Mouse (Mus musculus) intestine, embryonic 14.5 days (tissue): ENCODE results near the gene Nox4. TPM values are rescaled to one million over a fixed set of nuclear protein-coding genes. Genes with fewer than 3 reads are reported as not detected.
"Not testable (repeated sequence)": the region's sequence is repeated elsewhere in the genome, so short reads cannot be mapped to it uniquely, and the experiment has no call there.

Source experiments
- ATAC-seq: fragments of 200-750 bp; cut with Nextera tagmentation; replicated peaks from 2 replicates; pipeline ENCODE4 v1.8.0; 2017; ENCODE audit warnings: low read depth, moderate number of reproducible peaks, moderate TSS enrichment, moderate library complexity; ENCODE audit not compliant: low FRiP score, low TSS enrichment
- DNase-seq: peaks from one replicate; pipeline ENCODE4 v3.0.0-alpha.2; 2018; ENCODE audit warnings: low spot score
- H3K27ac ChIP-seq: fragments of 300-500 bp; sonication (generic); 2 replicates; pipeline ENCODE4 v1.5.1; 2014; ENCODE audit warnings: low read depth, mild to moderate bottlenecking, control low read depth
- H3K27me3 ChIP-seq: fragments of 300-500 bp; sonication (generic); replicated peaks from 2 replicates; pipeline ENCODE4 v1.6.1; 2014; ENCODE audit warnings: low read length, control low read depth; ENCODE audit not compliant: control insufficient read depth, insufficient read depth
- H3K36me3 ChIP-seq: fragments of 300-500 bp; sonication (generic); 2 replicates; pipeline ENCODE4 v1.6.1; 2014; ENCODE audit warnings: low read length, control low read depth; ENCODE audit not compliant: control insufficient read depth, insufficient read depth
- H3K4me1 ChIP-seq: fragments of 300-500 bp; sonication (generic); replicated peaks from 2 replicates; pipeline ENCODE4 v1.6.1; 2014; ENCODE audit warnings: low read length, control low read depth, mixed read lengths; ENCODE audit not compliant: control insufficient read depth, insufficient read depth
- H3K4me2 ChIP-seq: fragments of 300-500 bp; sonication (generic); 2 replicates; pipeline ENCODE4 v1.6.1; 2014; ENCODE audit warnings: low read length
- H3K4me3 ChIP-seq: fragments of 300-500 bp; sonication (generic); 2 replicates; pipeline ENCODE4 v1.5.1; 2014; ENCODE audit warnings: low read depth, low read length, control low read depth, mixed read lengths
- H3K9ac ChIP-seq: fragments of 300-500 bp; sonication (generic); 2 replicates; pipeline ENCODE4 v1.6.1; 2014; ENCODE audit warnings: mild to moderate bottlenecking, low read length
- H3K9me3 ChIP-seq: fragments of 300-500 bp; sonication (generic); 2 replicates; pipeline ENCODE4 v1.6.1; 2016; ENCODE audit warnings: low read length, control low read depth; ENCODE audit not compliant: control insufficient read depth
- WGBS: fragments of 180-500 bp; shearing (Covaris S2); extraction: QIAGEN DNeasy Blood & Tissue Kit; methylation state at CpG from one replicate; pipeline ENCODE4 v1.1.7; 2014; 5-methylcytosine and 5-hydroxymethylcytosine counted together
- polyA plus RNA-seq: library from polyadenylated mRNA; unstranded; fragments of >200 nt; fragmentation: Nextera tagmentation; extraction: Ambion mirVana; gene quantifications from 2 replicates; pipeline ENCODE4 v1.2.1, GENCODE M21; 2014

Gene Nox4
- polyA plus RNA-seq, 1 experiment from 2014 or later, result 4.8 TPM

DNA sequence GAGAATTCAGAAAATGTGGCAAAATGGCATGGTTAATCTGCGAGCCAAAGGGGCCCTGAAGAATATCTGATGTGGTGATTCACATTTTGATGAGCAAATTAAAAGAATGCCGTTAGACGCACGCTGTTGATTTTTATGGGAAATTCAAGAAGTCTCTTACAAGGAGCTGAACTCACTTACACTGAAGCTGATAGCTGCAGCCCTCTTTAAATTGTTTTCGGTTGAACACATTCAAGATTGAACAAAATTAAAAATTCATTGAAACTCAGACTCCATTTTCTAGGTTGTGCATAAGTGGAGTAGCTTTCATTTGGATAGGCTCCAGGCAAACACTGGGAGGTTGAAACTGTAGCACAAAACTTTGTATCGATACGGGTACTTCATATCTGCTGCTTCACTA lies 151.1 kb downstream of the Nox4 start:
- H3K9me3 ChIP-seq, result no peaks in the 10 kb centered on the region
- ATAC-seq, result no peak
- no peaks in the 10 kb centered on the region for H3K4me1 ChIP-seq
- no peak overlapping the region for H3K4me2 ChIP-seq
- no peaks in the 10 kb centered on the region for H3K27me3 ChIP-seq
- no peak overlapping the region for H3K4me3 ChIP-seq
- 96% methylated on average over 7 of the region's 7 CpGs for WGBS
- H3K27ac ChIP-seq, result no peak overlapping the region
- H3K9ac ChIP-seq, result no peak overlapping the region
- no peak for DNase-seq
- no peaks in the 10 kb centered on the region for H3K36me3 ChIP-seq

DNA sequence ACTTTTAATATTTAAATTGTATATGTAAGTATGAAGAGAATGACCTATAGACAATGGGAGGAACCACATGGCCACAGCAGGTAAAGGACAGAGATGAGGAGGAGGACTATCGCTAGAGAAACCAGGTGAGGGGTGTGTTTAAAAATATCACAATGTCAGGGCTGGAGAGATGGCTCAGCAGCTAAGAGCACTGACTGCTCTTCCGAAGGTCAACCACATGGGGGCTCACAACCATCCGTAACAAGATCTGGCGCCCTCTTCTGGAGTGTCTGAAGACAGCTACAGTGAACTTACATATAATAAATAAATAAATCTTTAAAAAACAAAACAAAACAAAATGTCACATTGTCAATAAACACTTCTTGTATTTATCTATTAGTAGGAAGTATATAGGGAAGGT lies 165.5 kb downstream of the Nox4 start:
- DNase-seq, H3K4me2 ChIP-seq, H3K4me1 ChIP-seq, H3K36me3 ChIP-seq, H3K9me3 ChIP-seq, ATAC-seq, H3K27ac ChIP-seq, H3K4me3 ChIP-seq, H3K9ac ChIP-seq, H3K27me3 ChIP-seq: not testable (repeated sequence)
- WGBS, result 11% methylated on average over 4 of the region's 4 CpGs

DNA sequence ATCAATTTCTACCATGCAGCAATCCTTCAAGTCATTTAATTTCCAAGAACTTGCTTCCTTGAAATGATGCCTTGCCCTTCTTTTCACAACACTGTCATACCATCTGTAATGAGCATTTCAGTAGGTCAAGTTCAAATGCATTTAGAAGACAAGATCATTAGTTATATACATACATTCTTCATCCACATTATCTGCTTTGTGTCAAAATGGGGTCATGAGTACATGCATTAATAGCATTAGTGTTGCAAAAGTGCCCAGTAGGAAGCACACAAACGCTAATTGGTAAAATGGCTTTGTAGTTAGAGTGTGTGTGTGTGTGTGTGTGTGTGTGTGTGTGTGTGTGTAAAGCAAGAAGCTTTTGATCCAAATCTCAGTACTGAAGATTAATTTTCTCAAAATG lies 167.4 kb downstream of the Nox4 start:
- DNase-seq (no peak), ATAC-seq (no peak)
- Histone ChIP-seq H3K4me2 (no peak overlapping the region), H3K4me1 (no peaks in the 10 kb centered on the region), H3K9ac (no peak overlapping the region), H3K36me3 (no peaks in the 10 kb centered on the region), H3K27ac (no peak overlapping the region), H3K9me3 (no peaks in the 10 kb centered on the region), H3K4me3 (no peak overlapping the region), H3K27me3 (no peaks in the 10 kb centered on the region)
- WGBS, result 56% methylated on average over 1 of the region's 1 CpGs

Other genes with a start within 250 kb of the Nox4 start
- gene Vmn2r79, start 250.0 kb upstream of the Nox4 start, polyA plus RNA-seq, result not detected in 2 replicates
- gene Tyr, start 247.4 kb downstream of the Nox4 start, polyA plus RNA-seq, result 0.13 TPM in 1 of 2 replicates, not detected in the other